Comparison of ENCODE assay signal across 23 mouse cellular contexts in the genomic region with DNA sequence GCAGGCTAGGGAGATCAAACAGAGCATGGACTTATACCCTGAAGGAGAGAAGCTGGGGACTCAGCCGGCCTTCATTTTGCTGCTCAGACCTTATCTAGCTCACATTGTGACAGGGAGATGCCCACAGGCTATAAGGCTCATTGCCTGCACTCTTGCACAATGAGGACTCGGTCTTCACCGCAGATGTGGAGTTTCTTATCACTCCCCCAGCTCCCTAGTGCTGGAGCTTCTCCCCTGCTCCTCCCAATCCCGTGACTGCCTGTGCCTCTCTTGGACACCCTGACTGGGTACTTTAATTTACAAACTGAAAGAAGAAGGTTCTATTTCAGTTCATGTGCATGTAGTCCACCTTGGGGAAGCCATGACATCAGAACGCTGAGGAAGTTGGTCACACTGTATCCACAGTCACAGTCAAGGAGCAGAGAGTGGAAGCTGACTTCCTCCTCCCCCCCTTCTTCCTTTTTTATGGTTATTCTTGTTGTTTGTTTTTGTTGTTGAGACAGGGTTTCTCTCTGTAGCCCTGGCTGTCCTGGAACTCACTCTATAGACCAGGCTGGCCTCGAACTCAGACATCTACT. TPM values are rescaled to one million over a fixed set of nuclear protein-coding genes. Genes with fewer than 3 reads are reported as not detected.
DNase-seq lines count a peak whose midpoint lies in the region; ATAC-seq and TF ChIP-seq lines count a peak whose summit lies in the region.
"Had no signal": no experiment of that assay in that cellular context is flagged by ENCODE, and none has a peak within 500 bp of the region (broad histone marks: within the 10 kb centered on the region; RNA-seq: fewer than 3 reads in every experiment).

No protein-coding gene starts in this region.

- H3K9me3 ChIP-seq in liver, postnatal 0 days (ENCODE audit: low read length) = no peaks in the 10 kb centered on the region
- H3K9me3 ChIP-seq in forebrain, embryonic 15.5 days = no peaks in the 10 kb centered on the region
- no peaks in the 10 kb centered on the region for H3K9me3 ChIP-seq in kidney, embryonic 15.5 days (replicated peaks)
- H3K9me3 ChIP-seq: forebrain, embryonic 13.5 days; hindbrain, embryonic 15.5 days; limb, embryonic 12.5 days; megakaryocyte, embryonic 14.5 days; midbrain, embryonic 15.5 days; neural tube, embryonic 15.5 days had no signal

- H3K4me1 ChIP-seq in liver, adult 2 months (ENCODE audit: control insufficient read depth, insufficient read depth, low read length) = no peaks in the 10 kb centered on the region
- H3K4me1 ChIP-seq in liver, postnatal 0 days (ENCODE audit: insufficient read depth) = no peaks in the 10 kb centered on the region
- H3K4me1 ChIP-seq in forebrain, embryonic 15.5 days = no peaks in the 10 kb centered on the region
- no peaks in the 10 kb centered on the region for H3K4me1 ChIP-seq in kidney, embryonic 15.5 days
- H3K4me1 ChIP-seq: forebrain, embryonic 13.5 days; hindbrain, embryonic 15.5 days; limb, embryonic 12.5 days; megakaryocyte, embryonic 14.5 days; midbrain, embryonic 15.5 days; neural tube, embryonic 15.5 days had no signal

- no peak overlapping the region for H3K9ac ChIP-seq in liver, adult 2 months (ENCODE audit: low read depth, low read length)
- H3K9ac ChIP-seq in liver, postnatal 0 days (replicated peaks) = no peak overlapping the region
- no peak overlapping the region for H3K9ac ChIP-seq in forebrain, embryonic 15.5 days (replicated peaks)
- H3K9ac ChIP-seq in kidney, embryonic 15.5 days = no peak overlapping the region
- H3K9ac ChIP-seq: forebrain, embryonic 13.5 days; hindbrain, embryonic 15.5 days; limb, embryonic 12.5 days; midbrain, embryonic 15.5 days; neural tube, embryonic 15.5 days had no signal

- H3K4me2 ChIP-seq in liver, postnatal 0 days (ENCODE audit: low read depth, low read length) = no peak overlapping the region
- no peak overlapping the region for H3K4me2 ChIP-seq in forebrain, embryonic 15.5 days (replicated peaks)
- no peak overlapping the region for H3K4me2 ChIP-seq in kidney, embryonic 15.5 days
- H3K4me2 ChIP-seq: forebrain, embryonic 13.5 days; hindbrain, embryonic 15.5 days; limb, embryonic 12.5 days; midbrain, embryonic 15.5 days; neural tube, embryonic 15.5 days had no signal

- no peaks in the 10 kb centered on the region for H3K79me2 ChIP-seq in liver, adult 2 months (ENCODE audit: control insufficient read depth, insufficient read depth, low read length)

- peak; percentile 9 for DNase-seq in layer of hippocampus, adult 9-11 months
- DNase-seq in layer of hippocampus, postnatal 14 days (ENCODE audit: low spot score in 2 of 2) = no peak
- DNase-seq in liver, adult 2 months (ENCODE audit: extremely low read depth, low read depth, low spot score) = peak; percentile 31
- peak; percentile 13 for DNase-seq in liver, postnatal 0 days
- peak; percentile 5 for DNase-seq in splenic B cell, adult 2 months (ENCODE audit: low read depth, low spot score)
- no peak for DNase-seq in right cerebral cortex, postnatal 10 days (ENCODE audit: low spot score in 2 of 2)
- DNase-seq: adrenal gland, postnatal 25 days; cerebellum, adult 8-10 months; gastrocnemius, postnatal 10 days; heart, adult 2 months; heart, postnatal 4 days; kidney, adult 11 months; kidney, postnatal 25 days; thymus, postnatal 25 days had no signal

- no peak overlapping the region for H3K4me3 ChIP-seq in liver, adult 2 months (ENCODE audit: insufficient read depth, low read depth, low read length)
- H3K4me3 ChIP-seq in liver, postnatal 0 days (ENCODE audit: low read depth, low read length) = no peak overlapping the region
- no peak overlapping the region for H3K4me3 ChIP-seq in forebrain, embryonic 15.5 days
- no peak overlapping the region for H3K4me3 ChIP-seq in kidney, embryonic 15.5 days (replicated peaks)
- H3K4me3 ChIP-seq: forebrain, embryonic 13.5 days; heart, adult 2 months; hindbrain, embryonic 15.5 days; limb, embryonic 12.5 days; megakaryocyte, embryonic 14.5 days; midbrain, embryonic 15.5 days; neural tube, embryonic 15.5 days had no signal

- ATAC-seq in liver, postnatal 0 days = peak; percentile 67
- no peak for ATAC-seq in forebrain, embryonic 15.5 days (replicated peaks)
- ATAC-seq in kidney, embryonic 15.5 days (replicated peaks; ENCODE audit: low FRiP score) = no peak
- ATAC-seq: CD4-positive, CD25-positive, alpha-beta regulatory T cell, adult 4 months; forebrain, embryonic 13.5 days; midbrain, embryonic 15.5 days had no signal

- TF ChIP-seq CTCF in liver, adult 2 months (IDR thresholded peaks at IDR 0.05; ENCODE audit: low read depth, low read length) = no peak
- no peak for TF ChIP-seq CTCF in liver, postnatal 0 days (IDR thresholded peaks at IDR 0.05; ENCODE audit: low read depth)

- 88% methylated on average over 6 of the region's 6 CpGs for WGBS in liver, adult 2 months
- WGBS in liver, postnatal 0 days (ENCODE audit: insufficient replicate concordance) = 60% methylated on average over 6 of the region's 6 CpGs
- WGBS in forebrain, embryonic 15.5 days = 86% methylated on average over 6 of the region's 6 CpGs
- WGBS in kidney, embryonic 15.5 days = 85% methylated on average over 6 of the region's 6 CpGs

- H3K27ac ChIP-seq in liver, adult 2 months (replicated peaks; ENCODE audit: insufficient read depth, low read depth, low read length) = no peak overlapping the region
- no peak overlapping the region for H3K27ac ChIP-seq in liver, postnatal 0 days (ENCODE audit: low read depth)
- no peak overlapping the region for H3K27ac ChIP-seq in forebrain, embryonic 15.5 days (replicated peaks)
- H3K27ac ChIP-seq in kidney, embryonic 15.5 days = no peak overlapping the region
- H3K27ac ChIP-seq: forebrain, embryonic 13.5 days; heart, adult 2 months; hindbrain, embryonic 15.5 days; limb, embryonic 12.5 days; midbrain, embryonic 15.5 days; neural tube, embryonic 15.5 days had no signal

- H3K36me3 ChIP-seq in liver, adult 2 months (ENCODE audit: control insufficient read depth, insufficient read depth, low read length) = no peaks in the 10 kb centered on the region
- no peaks in the 10 kb centered on the region for H3K36me3 ChIP-seq in liver, postnatal 0 days (replicated peaks; ENCODE audit: insufficient read depth, low read length)
- no peaks in the 10 kb centered on the region for H3K36me3 ChIP-seq in splenic B cell, adult 2 months (ENCODE audit: control insufficient read depth, insufficient read depth, low read length, poor library complexity, severe bottlenecking)
- H3K36me3 ChIP-seq in forebrain, embryonic 15.5 days = no peaks in the 10 kb centered on the region
- no peaks in the 10 kb centered on the region for H3K36me3 ChIP-seq in kidney, embryonic 15.5 days
- H3K36me3 ChIP-seq: hindbrain, embryonic 15.5 days; limb, embryonic 12.5 days; midbrain, embryonic 15.5 days; neural tube, embryonic 15.5 days had no signal

- H3K27me3 ChIP-seq in liver, adult 2 months (ENCODE audit: control insufficient read depth, insufficient read depth, low read length) = no peaks in the 10 kb centered on the region
- no peaks in the 10 kb centered on the region for H3K27me3 ChIP-seq in liver, postnatal 0 days (ENCODE audit: insufficient read depth, low read length)
- H3K27me3 ChIP-seq in splenic B cell, adult 2 months (ENCODE audit: control insufficient read depth, insufficient read depth, low read length, poor library complexity, severe bottlenecking) = no peaks in the 10 kb centered on the region
- no peaks in the 10 kb centered on the region for H3K27me3 ChIP-seq in forebrain, embryonic 15.5 days
- H3K27me3 ChIP-seq in kidney, embryonic 15.5 days = no peaks in the 10 kb centered on the region
- H3K27me3 ChIP-seq: forebrain, embryonic 13.5 days; hindbrain, embryonic 15.5 days; limb, embryonic 12.5 days; midbrain, embryonic 15.5 days; neural tube, embryonic 15.5 days had no signal

- TF ChIP-seq POLR2A in liver, adult 2 months (IDR thresholded peaks at IDR 0.05; ENCODE audit: extremely low read depth, insufficient read depth, low read length) = no peak

- no peak for TF ChIP-seq EP300 in liver, postnatal 0 days (IDR thresholded peaks at IDR 0.05; ENCODE audit: low read depth)

RNA-seq across cellular contexts. Expression of gene Med14, which starts 51.3 kb away (rescaled TPM):
- 10 to 100 TPM; 69.0 to 79.3 TPM for total RNA-seq in layer of hippocampus, postnatal 14 days (2021)
- 7.7 and 8.6 TPM in 2 replicates for total RNA-seq in liver, adult 2 months (2014; rRNA removed)
- polyA plus RNA-seq in liver, adult 2 months (2012; rRNA removed) = 4.2 and 4.4 TPM in 2 replicates
- 3.4 and 3.6 TPM in 2 replicates for polyA plus RNA-seq in liver, postnatal 0 days (2015; fragmentation: Nextera tagmentation; extraction: Ambion mirVana)
- 13.4 and 14.0 TPM in 2 replicates for polyA plus RNA-seq in forebrain, embryonic 15.5 days (2015; fragmentation: Nextera tagmentation; extraction: Ambion mirVana)
- polyA plus RNA-seq in kidney, embryonic 15.5 days (2015; fragmentation: Nextera tagmentation; extraction: Ambion mirVana) = 12.4 and 12.8 TPM in 2 replicates

Comparison
In these comparisons a context has a peak if more than half of its experiments do, and no peak if none do; other contexts are left out.
1. DNase-seq: peak in layer of hippocampus, adult 9-11 months (single experiment), liver, adult 2 months (single experiment), liver, postnatal 0 days (single experiment) and splenic B cell, adult 2 months (single experiment); none in layer of hippocampus, postnatal 14 days (0 of 2) and right cerebral cortex, postnatal 10 days (0 of 2).